Mouse (Mus musculus) mesoderm, embryonic 11.5 days (tissue): ENCODE data around the gene B830017H08Rik.

Source experiments
- DNase-seq: peaks from one replicate; pipeline ENCODE4 v3.0.0-alpha.2; 2012; ENCODE audit warnings: low read depth, low spot score

Gene B830017H08Rik

GRCm38 (mm10) chr16:17851331-17851730 is 18.4 kb downstream of the B830017H08Rik start:
- no peak for DNase-seq

GRCm38 (mm10) chr16:17851860-17852259 is 18.9 kb downstream of the B830017H08Rik start:
- no peak for DNase-seq

- DNase-seq = no peak
These were observed 20.3 kb downstream of the B830017H08Rik start for GRCm38 (mm10) chr16:17853263-17853662.

- DNase-seq = no peak
These were observed 24.2 kb downstream of the B830017H08Rik start for GRCm38 (mm10) chr16:17857157-17857556.

- DNase-seq = peak; percentile 22
These were observed 25.7 kb downstream of the B830017H08Rik start for GRCm38 (mm10) chr16:17858592-17858991.

- no peak for DNase-seq
These were observed 32.4 kb downstream of the B830017H08Rik start for GRCm38 (mm10) chr16:17865293-17865692.

- DNase-seq = no peak
These were observed 32.8 kb downstream of the B830017H08Rik start for GRCm38 (mm10) chr16:17865770-17866169.

GRCm38 (mm10) chr16:17871248-17871647 is 38.3 kb downstream of the B830017H08Rik start:
- DNase-seq = no peak

GRCm38 (mm10) chr16:17872995-17873394 is 40.1 kb downstream of the B830017H08Rik start:
- DNase-seq = no peak

- no peak for DNase-seq
These were observed 42.3 kb downstream of the B830017H08Rik start for GRCm38 (mm10) chr16:17875174-17875573.

- no peak for DNase-seq
These were observed 43.2 kb downstream of the B830017H08Rik start for GRCm38 (mm10) chr16:17876096-17876495.

GRCm38 (mm10) chr16:17879571-17879970 is 46.6 kb downstream of the B830017H08Rik start:
- DNase-seq = no peak

- no peak for DNase-seq
These were observed 49.3 kb downstream of the B830017H08Rik start for GRCm38 (mm10) chr16:17882196-17882595.

GRCm38 (mm10) chr16:17884116-17884515 is 51.2 kb downstream of the B830017H08Rik start:
- DNase-seq = no peak
